Comparison of ENCODE assay signal across 29 mouse cellular contexts in genomic region chr11:35398353-35398752, GRCm38 (mm10).
"Had no signal": no experiment of that assay in that cellular context is flagged by ENCODE, and none has a peak within 500 bp of the region (broad histone marks: within the 10 kb centered on the region; RNA-seq: fewer than 3 reads in every experiment).

No protein-coding gene starts in this region.

- H3K4me3 ChIP-seq: embryonic facial prominence, embryonic 10.5 days; embryonic facial prominence, embryonic 12.5 days; embryonic facial prominence, embryonic 13.5 days; embryonic facial prominence, embryonic 15.5 days; erythroblast, embryonic 14.5 days; forebrain, embryonic 10.5 days; forebrain, embryonic 12.5 days; forebrain, embryonic 13.5 days; forebrain, embryonic 15.5 days; gastrocnemius, adult 2 months; heart, adult 2 months had no signal

- DNase-seq: cerebellum, adult 2 months; cerebellum, adult 8-10 months; cerebellum, adult 9-10 months; cerebellum, adult 9-11 months; cerebellum, postnatal 10 days; cerebellum, postnatal 14 days; cerebellum, postnatal 25 days; cerebellum, postnatal 36 days; embryo, embryonic 11 days; forebrain, postnatal 0 days; gastrocnemius, adult 2 months; gastrocnemius, postnatal 10 days; gastrocnemius, postnatal 14 days; gastrocnemius, postnatal 25 days; gastrocnemius, postnatal 36 days; heart, adult 11 months; heart, adult 18-20 months; heart, adult 2 months had no signal

- H3K27ac ChIP-seq: embryonic facial prominence, embryonic 10.5 days; embryonic facial prominence, embryonic 12.5 days; embryonic facial prominence, embryonic 13.5 days; embryonic facial prominence, embryonic 15.5 days; forebrain, embryonic 10.5 days; forebrain, embryonic 12.5 days; forebrain, embryonic 13.5 days; forebrain, embryonic 15.5 days; gastrocnemius, adult 2 months; heart, adult 2 months had no signal

- ATAC-seq: forebrain, embryonic 13.5 days; forebrain, embryonic 14.5 days; forebrain, embryonic 15.5 days; forebrain, embryonic 16.5 days; forebrain, postnatal 0 days had no signal
